ENCODE assay signal across 9 mouse cellular contexts in genomic region chr4:129495672-129496562, GRCm38 (mm10). TPM values are rescaled to one million over a fixed set of nuclear protein-coding genes. Genes with fewer than 3 reads are reported as not detected.
DNase-seq lines count a peak whose midpoint lies in the region; ATAC-seq and TF ChIP-seq lines count a peak whose summit lies in the region.
"Had no signal": no experiment of that assay in that cellular context is flagged by ENCODE, and none has a peak within 500 bp of the region (broad histone marks: within the 10 kb centered on the region; RNA-seq: fewer than 3 reads in every experiment).

No protein-coding gene starts in this region.

- no peak for DNase-seq in cerebellum, adult 2 months
- DNase-seq in kidney, postnatal 25 days, result peak; percentile 13 to 44
- no peak for DNase-seq in yolk sac, embryonic 10.5 days (ENCODE audit: low spot score)

- no peak for ATAC-seq in cerebellum, adult (ENCODE audit: insufficient number of reproducible peaks, low FRiP score, low TSS enrichment)
- ATAC-seq in forebrain, embryonic 15.5 days (replicated peaks), result peak; percentile 53
- ATAC-seq in megakaryocyte progenitor cell, adult 5-6 weeks (replicated peaks; ENCODE audit: poor library complexity), result peak; percentile 54
- no peak for ATAC-seq in stomach, embryonic 16.5 days (ENCODE audit: insufficient read depth, low FRiP score)

- no peaks in the 10 kb centered on the region for H3K36me3 ChIP-seq in E14TG2a.4 (ENCODE audit: insufficient read depth, low read length)
- no peaks in the 10 kb centered on the region for H3K36me3 ChIP-seq in forebrain, embryonic 15.5 days
- H3K36me3 ChIP-seq in stomach, embryonic 16.5 days (ENCODE audit: control insufficient read depth, insufficient read depth, low read length), result no peaks in the 10 kb centered on the region

- H3K9ac ChIP-seq in forebrain, embryonic 15.5 days (replicated peaks), result peak overlapping the region; percentile 38
- H3K9ac ChIP-seq in stomach, embryonic 16.5 days (ENCODE audit: low read length), result peak overlapping the region; percentile 47; the same call in 1 of the 2 replicates

- H3K27ac ChIP-seq in cerebellum, adult 2 months (ENCODE audit: insufficient read depth, low read length), result no peak overlapping the region
- peak overlapping the region; percentile 85 for H3K27ac ChIP-seq in forebrain, embryonic 15.5 days (replicated peaks)
- peak overlapping the region; percentile 25; the same call in 1 of the 2 replicates for H3K27ac ChIP-seq in stomach, embryonic 16.5 days (ENCODE audit: low read length)

- 35% methylated on average over 16 of the region's 16 CpGs for WGBS in cerebellum, adult 2 months
- WGBS in forebrain, embryonic 15.5 days, result 18% methylated on average over 16 of the region's 16 CpGs
- 34% methylated on average over 16 of the region's 16 CpGs for WGBS in stomach, embryonic 16.5 days

- no peaks in the 10 kb centered on the region for H3K9me3 ChIP-seq in E14TG2a.4 (ENCODE audit: low read length)
- no peaks in the 10 kb centered on the region for H3K9me3 ChIP-seq in forebrain, embryonic 15.5 days
- no peaks in the 10 kb centered on the region for H3K9me3 ChIP-seq in stomach, embryonic 16.5 days (replicated peaks; ENCODE audit: control insufficient read depth, low read length)

- 0 out of 2 replicates have a peak, but pooled peaks have one; percentile 23 for TF ChIP-seq CTCF in cerebellum, adult 2 months (IDR thresholded peaks at IDR 0.05; ENCODE audit: borderline replicate concordance, insufficient read depth, low read depth, low read length)
- TF ChIP-seq CTCF in E14TG2a.4 (conservative IDR thresholded peaks at IDR 0.05; ENCODE audit: low read length), result peak; percentile 30

- H3K27me3 ChIP-seq in cerebellum, adult 2 months (ENCODE audit: control insufficient read depth, insufficient read depth, low read length), result no peaks in the 10 kb centered on the region
- peaks cover 18% of the 10 kb centered on the region for H3K27me3 ChIP-seq in E14TG2a.4 (ENCODE audit: insufficient read depth, low read length)
- H3K27me3 ChIP-seq in forebrain, embryonic 15.5 days, result peaks cover 17% of the 10 kb centered on the region
- H3K27me3 ChIP-seq in stomach, embryonic 16.5 days (ENCODE audit: control insufficient read depth, insufficient read depth, low read length), result peaks cover 13% of the 10 kb centered on the region

- no peak for TF ChIP-seq POLR2A in cerebellum, adult 2 months (IDR thresholded peaks at IDR 0.05; ENCODE audit: borderline replicate concordance, insufficient read depth, low read length)

- H3K4me3 ChIP-seq in cerebellum, adult 2 months (replicated peaks; ENCODE audit: insufficient read depth, low read depth, low read length), result no peak overlapping the region
- no peak overlapping the region for H3K4me3 ChIP-seq in E14TG2a.4 (replicated peaks; ENCODE audit: low read length)
- H3K4me3 ChIP-seq in forebrain, embryonic 15.5 days, result peak overlapping the region; percentile 29
- no peak overlapping the region for H3K4me3 ChIP-seq in stomach, embryonic 16.5 days (replicated peaks; ENCODE audit: low read length)

- peak overlapping the region; percentile 37 for H3K4me2 ChIP-seq in forebrain, embryonic 15.5 days (replicated peaks)
- H3K4me2 ChIP-seq in stomach, embryonic 16.5 days (ENCODE audit: low read depth, low read length), result no peak overlapping the region

- no peaks in the 10 kb centered on the region for H3K4me1 ChIP-seq in cerebellum, adult 2 months (ENCODE audit: control insufficient read depth, insufficient read depth, low read length)
- H3K4me1 ChIP-seq in E14TG2a.4 (replicated peaks; ENCODE audit: low read depth, low read length), result peaks cover 68% of the 10 kb centered on the region
- H3K4me1 ChIP-seq in forebrain, embryonic 15.5 days, result peaks cover 27% of the 10 kb centered on the region
- peaks cover 18% of the 10 kb centered on the region for H3K4me1 ChIP-seq in stomach, embryonic 16.5 days (ENCODE audit: control insufficient read depth, insufficient read depth, low read length)

RNA-seq across cellular contexts. Expression of gene Fam229a, which starts 4.9 kb away (rescaled TPM):
- 0.67 and 0.92 TPM in 2 replicates for polyA plus RNA-seq in cerebellum, adult 2 months (2012; rRNA removed)
- polyA plus RNA-seq in forebrain, embryonic 15.5 days (2015; fragmentation: Nextera tagmentation; extraction: Ambion mirVana), result 0.61 TPM in 1 of 2 replicates, not detected in the other
- total RNA-seq in megakaryocyte progenitor cell, adult 5-6 weeks (2015), result not detected in 2 replicates
- not detected in 2 replicates for total RNA-seq in megakaryocyte progenitor cell, adult 5-6 weeks (2017)
- not detected in 2 replicates for polyA plus RNA-seq in stomach, embryonic 16.5 days (2015; fragmentation: Nextera tagmentation; extraction: Ambion mirVana)
- polyA plus RNA-seq: C2C12 had no signal

RNA-seq across cellular contexts. Expression of gene Tssk3, which starts 5.1 kb away (rescaled TPM):
- polyA plus RNA-seq in cerebellum, adult 2 months (2012; rRNA removed), result 0.16 TPM in 2 replicates
- polyA plus RNA-seq in forebrain, embryonic 15.5 days (2015; fragmentation: Nextera tagmentation; extraction: Ambion mirVana), result 0.34 TPM in 1 of 2 replicates, not detected in the other
- total RNA-seq in megakaryocyte progenitor cell, adult 5-6 weeks (2015), result not detected in 2 replicates
- total RNA-seq in megakaryocyte progenitor cell, adult 5-6 weeks (2017), result not detected in 2 replicates
- polyA plus RNA-seq in stomach, embryonic 16.5 days (2015; fragmentation: Nextera tagmentation; extraction: Ambion mirVana), result not detected in 2 replicates
- polyA plus RNA-seq: C2C12 had no signal

RNA-seq across cellular contexts. Expression of gene Marcksl1, which starts 17.5 kb away (rescaled TPM):
- polyA plus RNA-seq in cerebellum, adult 2 months (2012; rRNA removed), result 68.0 and 70.0 TPM in 2 replicates
- 2,102 and 2,181 TPM in 2 replicates for polyA plus RNA-seq in forebrain, embryonic 15.5 days (2015; fragmentation: Nextera tagmentation; extraction: Ambion mirVana)
- 56.8 and 62.3 TPM in 2 replicates for total RNA-seq in megakaryocyte progenitor cell, adult 5-6 weeks (2015)
- 37.5 and 43.9 TPM in 2 replicates for total RNA-seq in megakaryocyte progenitor cell, adult 5-6 weeks (2017)
- 259 and 296 TPM in 2 replicates for polyA plus RNA-seq in stomach, embryonic 16.5 days (2015; fragmentation: Nextera tagmentation; extraction: Ambion mirVana)

RNA-seq across cellular contexts. Expression of gene Bsdc1, which starts 34.5 kb away (rescaled TPM):
- polyA plus RNA-seq in cerebellum, adult 2 months (2012; rRNA removed), result 33.9 and 37.3 TPM in 2 replicates
- polyA plus RNA-seq in forebrain, embryonic 15.5 days (2015; fragmentation: Nextera tagmentation; extraction: Ambion mirVana), result 41.6 and 42.7 TPM in 2 replicates
- 14.4 and 14.6 TPM in 2 replicates for total RNA-seq in megakaryocyte progenitor cell, adult 5-6 weeks (2015)
- total RNA-seq in megakaryocyte progenitor cell, adult 5-6 weeks (2017), result 23.1 and 24.8 TPM in 2 replicates
- polyA plus RNA-seq in stomach, embryonic 16.5 days (2015; fragmentation: Nextera tagmentation; extraction: Ambion mirVana), result 28.0 and 30.5 TPM in 2 replicates

RNA-seq across cellular contexts. Expression of gene Hdac1, which starts 46.6 kb away (rescaled TPM):
- polyA plus RNA-seq in cerebellum, adult 2 months (2012; rRNA removed), result 61.5 and 66.8 TPM in 2 replicates
- polyA plus RNA-seq in forebrain, embryonic 15.5 days (2015; fragmentation: Nextera tagmentation; extraction: Ambion mirVana), result 119 and 130 TPM in 2 replicates
- 114 and 119 TPM in 2 replicates for total RNA-seq in megakaryocyte progenitor cell, adult 5-6 weeks (2015)
- 58.5 and 79.7 TPM in 2 replicates for total RNA-seq in megakaryocyte progenitor cell, adult 5-6 weeks (2017)
- 195 and 205 TPM in 2 replicates for polyA plus RNA-seq in stomach, embryonic 16.5 days (2015; fragmentation: Nextera tagmentation; extraction: Ambion mirVana)

Comparison
In these comparisons a context has a peak if more than half of its experiments do, and no peak if none do; other contexts are left out.
1. DNase-seq: peak in kidney, postnatal 25 days (2 of 2); none in cerebellum, adult 2 months (0 of 2) and yolk sac, embryonic 10.5 days (single experiment).
2. ATAC-seq: peak in forebrain, embryonic 15.5 days (single experiment) and megakaryocyte progenitor cell, adult 5-6 weeks (single experiment); none in cerebellum, adult (single experiment) and stomach, embryonic 16.5 days (single experiment).